Mouse (Mus musculus): ENCODE results near the gene Tacr1. TPM values are rescaled to one million over a fixed set of nuclear protein-coding genes. Genes with fewer than 3 reads are reported as not detected.

Gene Tacr1
- polyA plus RNA-seq, 1 experiment = not detected

GRCm38 (mm10) chr6:82609339-82609926 lies 207.3 kb downstream of the Tacr1 start:
- 81% methylated on average over 7 of the region's 7 CpGs for WGBS
- Histone ChIP-seq H3K27ac (ENCODE audit: control insufficient read depth, insufficient read depth, low read depth, low read length, poor library complexity) (no peak overlapping the region), H3K4me1 (ENCODE audit: control insufficient read depth, insufficient read depth, low read length) (no peaks in the 10 kb centered on the region), H3K4me3 (replicated peaks; ENCODE audit: control insufficient read depth, low read depth, low read length) (no peak overlapping the region)
- no peak for TF ChIP-seq POLR2A (IDR thresholded peaks at IDR 0.05; ENCODE audit: borderline replicate concordance, control insufficient read depth, low read depth, low read length)
